Mouse (Mus musculus) 416B (cell line): ENCODE data around the gene Pga5.
A peak's percentile ranks its signal among the peaks of the same experiment; 100 is the strongest.

Source experiments
- DNase-seq: peaks from one replicate; pipeline ENCODE4 v3.0.0; 2011; ENCODE audit warnings: low read depth

Pga5 gene

GRCm38 (mm10) chr19:10665093-10665492 lies 12.8 kb downstream of the Pga5 start:
- no peak for DNase-seq

- DNase-seq = peak; percentile 28
Observed at GRCm38 (mm10) chr19:10662665-10663064, 15.2 kb downstream of the Pga5 start.

GRCm38 (mm10) chr19:10661919-10662318 lies 16.0 kb downstream of the Pga5 start:
- peak; percentile 38 for DNase-seq

GRCm38 (mm10) chr19:10661373-10661772 lies 16.5 kb downstream of the Pga5 start:
- DNase-seq = peak; percentile 11

- DNase-seq = no peak
Observed at GRCm38 (mm10) chr19:10658406-10658805, 19.5 kb downstream of the Pga5 start.

- no peak for DNase-seq
Observed at GRCm38 (mm10) chr19:10657742-10658141, 20.1 kb downstream of the Pga5 start.

- DNase-seq = no peak
Observed at GRCm38 (mm10) chr19:10656058-10656457, 21.8 kb downstream of the Pga5 start.

GRCm38 (mm10) chr19:10648156-10648555 lies 29.7 kb downstream of the Pga5 start:
- no peak for DNase-seq

GRCm38 (mm10) chr19:10645616-10646015 lies 32.3 kb downstream of the Pga5 start:
- peak; percentile 22 for DNase-seq

GRCm38 (mm10) chr19:10640589-10641378 lies 37.1 kb downstream of the Pga5 start:
- DNase-seq = no peak

GRCm38 (mm10) chr19:10640080-10640479 lies 37.8 kb downstream of the Pga5 start:
- no peak for DNase-seq

GRCm38 (mm10) chr19:10637840-10638239 lies 40.0 kb downstream of the Pga5 start:
- DNase-seq = no peak

- no peak for DNase-seq
Observed at GRCm38 (mm10) chr19:10634872-10635318, 43.0 kb downstream of the Pga5 start.

GRCm38 (mm10) chr19:10634106-10634871 lies 43.6 kb downstream of the Pga5 start, which contains the start of gene Vwce:
Gene Vwce (plus strand): TSS chr19:10634213.
- DNase-seq = no peak
